In the genomic region with DNA sequence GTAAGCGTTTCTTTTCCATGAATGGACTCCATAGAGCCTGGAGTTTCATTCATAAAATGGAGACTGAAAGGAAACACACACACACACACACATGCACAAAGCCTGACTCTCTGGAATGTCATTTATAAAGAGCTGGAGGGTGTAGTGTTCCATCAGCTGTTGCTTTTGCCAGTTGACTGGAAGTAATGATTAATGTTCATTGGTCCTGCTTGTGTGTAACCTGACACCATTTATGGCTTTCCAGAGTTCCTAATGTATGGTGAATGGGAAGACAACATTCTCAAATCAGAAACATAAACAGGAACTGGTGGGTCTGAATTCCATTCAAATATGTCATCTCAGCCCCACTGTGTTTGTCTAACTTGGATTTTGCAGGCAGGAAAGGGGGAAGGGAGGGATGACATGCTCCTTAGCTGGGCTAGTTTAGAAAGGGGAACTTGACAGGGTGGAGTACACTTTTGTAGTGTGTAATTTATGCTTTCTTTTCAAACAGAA, we compare ENCODE assay signal across 7 mouse cellular contexts.
DNase-seq lines count a peak whose midpoint lies in the region; ATAC-seq and TF ChIP-seq lines count a peak whose summit lies in the region.

No protein-coding gene starts in this region.

- H3K9ac ChIP-seq in intestine, embryonic 15.5 days, result no peak overlapping the region

- H3K9me3 ChIP-seq in intestine, embryonic 15.5 days, result no peaks in the 10 kb centered on the region

- no peaks in the 10 kb centered on the region for H3K36me3 ChIP-seq in intestine, embryonic 15.5 days
- H3K36me3 ChIP-seq in myocyte (ENCODE audit: control insufficient read depth, insufficient read depth), result no peaks in the 10 kb centered on the region

- peaks cover 11% of the 10 kb centered on the region for H3K4me1 ChIP-seq in bone marrow macrophage, adult 2 months (ENCODE audit: control insufficient read depth, insufficient read depth, low read length)
- H3K4me1 ChIP-seq in embryonic fibroblast, embryonic 13.5 days (ENCODE audit: control insufficient read depth, insufficient read depth, low read length), result peaks cover 9% of the 10 kb centered on the region
- no peaks in the 10 kb centered on the region for H3K4me1 ChIP-seq in intestine, embryonic 15.5 days (replicated peaks)

- H3K4me3 ChIP-seq in bone marrow macrophage, adult 2 months (ENCODE audit: insufficient read depth, low read length), result no peak overlapping the region
- no peak overlapping the region for H3K4me3 ChIP-seq in embryonic fibroblast, embryonic 13.5 days (ENCODE audit: insufficient read depth, low read length)
- no peak overlapping the region for H3K4me3 ChIP-seq in intestine, embryonic 15.5 days (replicated peaks)
- no peak overlapping the region for H3K4me3 ChIP-seq in myocyte
- H3K4me3 ChIP-seq in left cerebral cortex, adult 2 months, result no peak overlapping the region

- 22% methylated on average over 1 of the region's 1 CpGs for WGBS in intestine, embryonic 15.5 days

- no peaks in the 10 kb centered on the region for H3K79me2 ChIP-seq in myocyte (ENCODE audit: control insufficient read depth, insufficient read depth)

- TF ChIP-seq POLR2A in bone marrow macrophage, adult 2 months (IDR thresholded peaks at IDR 0.05; ENCODE audit: borderline replicate concordance, low read depth, low read length), result no peak
- TF ChIP-seq POLR2A in embryonic fibroblast, embryonic 13.5 days (IDR thresholded peaks at IDR 0.05; ENCODE audit: low read depth, low read length), result no peak
- no peak for TF ChIP-seq POLR2A in myocyte (IDR thresholded peaks at IDR 0.05; ENCODE audit: insufficient read length, low read depth)

- H3K27ac ChIP-seq in bone marrow macrophage, adult 2 months (ENCODE audit: insufficient read depth, low read depth, low read length), result peak overlapping the region; percentile 14; the same call in 1 of the 2 replicates
- H3K27ac ChIP-seq in embryonic fibroblast, embryonic 13.5 days (ENCODE audit: insufficient read depth, low read length), result peak overlapping the region; percentile 45; the same call in 1 of the 2 replicates
- H3K27ac ChIP-seq in intestine, embryonic 15.5 days, result no peak overlapping the region
- no peak overlapping the region for H3K27ac ChIP-seq in left cerebral cortex, adult 2 months

- H3K27me3 ChIP-seq in intestine, embryonic 15.5 days (replicated peaks), result no peaks in the 10 kb centered on the region
- H3K27me3 ChIP-seq in myocyte (ENCODE audit: control insufficient read depth, insufficient read depth, insufficient read length), result no peaks in the 10 kb centered on the region

- H3ac ChIP-seq in myocyte (ENCODE audit: control insufficient read depth, insufficient read length), result no peak overlapping the region

- ATAC-seq in intestine, embryonic 15.5 days, result peak; percentile 92

- no peak for TF ChIP-seq CTCF in bone marrow macrophage, adult 2 months (IDR thresholded peaks at IDR 0.05; ENCODE audit: low read depth, low read length)
- no peak for TF ChIP-seq CTCF in embryonic fibroblast, embryonic 13.5 days (IDR thresholded peaks at IDR 0.05; ENCODE audit: borderline replicate concordance, insufficient read depth, low read length)
- no peak for TF ChIP-seq CTCF in left cerebral cortex, adult 2 months (IDR thresholded peaks at IDR 0.05)

- intact Hi-C loops in left cerebral cortex, adult 2 months (cut with DNase I), result no loop called here

- H3K4me2 ChIP-seq in intestine, embryonic 15.5 days (replicated peaks), result no peak overlapping the region
- peak overlapping the region; percentile 73 for H3K4me2 ChIP-seq in myocyte (ENCODE audit: low read depth)

- no peak for DNase-seq in left cerebral cortex, adult 2 months (ENCODE audit: extremely low spot score in 1 of 2, low spot score in 2 of 2)
- DNase-seq in ovary, postnatal 14 days (ENCODE audit: low spot score), result no peak
- DNase-seq in adrenal gland, adult (ENCODE audit: inconsistent age in 2 of 2, low spot score in 1 of 2), result no peak

TF ChIP-seq in myocyte, 11 proteins besides CTCF, POLR2A, EP300 and RAD21:
- TF ChIP-seq POLR2AphosphoS2 (IDR thresholded peaks at IDR 0.05; ENCODE audit: insufficient read length, low read depth), result no peak
- no peak for TF ChIP-seq TCF3 (IDR thresholded peaks at IDR 0.05; ENCODE audit: insufficient read length, low read depth)
- TF ChIP-seq MYOG (IDR thresholded peaks at IDR 0.05; ENCODE audit: control insufficient read depth in 1 of 3, insufficient read depth in 1 of 3, insufficient read length in 2 of 3, low read depth in 2 of 3), result peak in 1 of 3 experiments; percentile 37
- no peak for TF ChIP-seq USF1 (IDR thresholded peaks at IDR 0.05; ENCODE audit: low read depth)
- TF ChIP-seq CEBPB (IDR thresholded peaks at IDR 0.05; ENCODE audit: insufficient read depth, poor library complexity, severe bottlenecking), result no peak
- TF ChIP-seq MYOD1 (IDR thresholded peaks at IDR 0.05; ENCODE audit: control insufficient read depth in 1 of 3, insufficient read length in 2 of 3, low read depth in 2 of 3), result peak in 2 of 3 experiments; percentile 65 to 79
- peak; percentile 30 for TF ChIP-seq TCF12 (IDR thresholded peaks at IDR 0.05; ENCODE audit: insufficient read depth, poor library complexity, severe bottlenecking)
- no peak for TF ChIP-seq MAX (IDR thresholded peaks at IDR 0.05; ENCODE audit: low read depth)

Comparison
In these comparisons a context has a peak if more than half of its experiments do, and no peak if none do; other contexts are left out.
1. H3K27ac ChIP-seq: peak in bone marrow macrophage, adult 2 months (single experiment) and embryonic fibroblast, embryonic 13.5 days (single experiment); none in intestine, embryonic 15.5 days (single experiment) and left cerebral cortex, adult 2 months (single experiment).